Mouse (Mus musculus) layer of hippocampus, postnatal 14 days (tissue): ENCODE measurements around the gene Gpr1. TPM values are rescaled to one million over a fixed set of nuclear protein-coding genes. Genes with fewer than 3 reads are reported as not detected.
"Not testable (repeated sequence)": the region's sequence is repeated elsewhere in the genome, so short reads cannot be mapped to it uniquely, and the experiment has no call there.

ENCODE experiments used
- DNase-seq, 2 experiments: peaks; one replicate each; pipeline ENCODE4 v3.0.0; 2021 to 2022; ENCODE audit warnings: low spot score in 2 of 2, mixed read lengths in 1 of 2
- microRNA-seq, 2 experiments: library from miRNA; unstranded; fragments of <30 nt; microRNA quantifications; one replicate each; pipeline ENCODE4 v1.2.0; 2021
- total RNA-seq, 2 experiments: library from RNA; stranded (reverse); gene quantifications; 2 replicates each; pipeline ENCODE4 v1.2.3; 2021

Gpr1 gene
- total RNA-seq, 2 experiments from 2014 or later, result 0.19 to 0.28 TPM

- DNase-seq, result peak; percentile 90 to 94
Measured at GRCm38 (mm10) chr1:63181019-63181418, 33.3 kb downstream of the Gpr1 start.

- DNase-seq, result not testable (repeated sequence)
Measured at GRCm38 (mm10) chr1:63180575-63180974, 33.8 kb downstream of the Gpr1 start.

GRCm38 (mm10) chr1:63180122-63180521 lies 34.2 kb downstream of the Gpr1 start:
- DNase-seq, result no peak

DNA sequence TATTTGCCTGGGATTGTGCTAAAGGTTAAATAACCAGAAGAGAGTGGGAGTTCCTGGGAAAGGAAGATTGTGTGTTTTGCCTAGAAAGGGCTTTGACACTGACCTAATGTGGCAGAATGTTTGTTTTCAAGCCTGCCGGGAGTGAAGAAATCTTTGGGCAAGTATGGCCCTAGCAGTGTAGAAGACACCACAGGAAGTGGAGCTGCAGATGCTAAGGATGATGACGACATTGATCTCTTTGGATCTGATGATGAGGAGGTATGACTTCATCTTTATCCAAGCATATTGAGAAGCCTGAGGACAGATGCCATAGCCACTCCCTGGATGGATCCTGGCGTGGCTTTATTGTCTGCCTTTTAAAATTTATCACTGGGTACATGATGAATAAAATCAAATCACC lies 36.0 kb downstream of the Gpr1 start:
- DNase-seq, result no peak

DNA sequence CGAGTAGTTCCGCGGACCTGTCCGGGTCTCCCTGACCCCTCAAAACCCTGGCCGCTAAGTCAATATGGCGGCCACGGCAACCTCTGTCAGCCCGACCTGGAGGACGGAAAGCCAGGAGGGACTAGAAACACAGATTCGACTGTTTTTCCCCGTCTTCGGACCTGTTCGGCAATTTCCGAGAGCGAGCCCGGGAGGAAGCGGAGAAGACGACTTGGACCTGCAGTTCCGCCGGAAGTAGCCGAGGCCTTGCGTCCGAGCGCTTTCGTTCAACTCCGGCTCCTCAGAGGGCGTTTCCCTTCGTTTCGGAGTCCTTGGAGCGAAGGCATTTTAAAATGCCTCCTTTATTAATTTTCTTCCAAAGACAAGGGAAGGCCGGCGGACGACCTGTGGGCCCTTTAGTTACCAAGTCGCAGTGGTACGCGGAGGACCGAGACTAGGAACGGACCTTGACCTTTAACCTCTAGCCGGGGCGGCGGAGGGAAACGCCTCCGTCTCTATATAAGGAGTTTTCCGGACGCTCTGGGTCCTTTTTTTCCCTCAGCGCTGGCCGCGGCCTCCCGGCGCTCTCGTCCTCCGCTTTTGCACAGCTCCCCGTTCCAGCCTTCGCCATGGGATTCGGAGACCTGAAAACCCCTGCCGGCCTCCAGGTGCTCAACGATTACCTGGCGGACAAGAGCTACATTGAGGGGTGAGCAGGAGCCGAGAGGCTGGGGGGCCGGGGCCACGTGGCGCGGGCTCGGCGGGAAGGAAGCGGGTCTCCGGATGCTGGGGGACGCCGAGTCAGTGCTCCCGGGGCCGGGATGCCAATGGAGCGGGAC lies 37.5 kb downstream of the Gpr1 start, which contains the start of the genes Eef1b2 and Ndufs1:
Eef1b2 (plus strand) TSS at position 222 of the 818 bp plus-strand sequence.
Ndufs1 (minus strand) TSS at position 230 of the 818 bp plus-strand sequence.
- DNase-seq, result peak; percentile 97 to 99

DNA sequence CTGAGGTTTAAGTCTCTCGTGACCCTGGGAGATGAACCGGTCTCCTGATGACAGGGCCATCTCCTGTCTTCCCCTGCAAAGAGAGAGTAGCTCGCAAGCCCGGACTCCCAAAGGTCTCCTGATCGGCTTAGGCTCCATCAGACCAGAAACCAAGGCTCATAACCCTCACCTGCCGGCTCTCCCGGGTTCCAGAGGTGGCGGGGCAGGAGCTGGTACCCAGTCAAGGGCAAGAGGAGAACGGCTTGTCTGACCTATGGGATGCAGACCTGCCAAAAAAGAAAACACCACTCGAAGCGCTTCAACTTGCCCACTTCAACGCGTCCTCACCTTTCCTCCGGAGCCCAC lies 38.1 kb downstream of the Gpr1 start:
- no peak for DNase-seq

DNA sequence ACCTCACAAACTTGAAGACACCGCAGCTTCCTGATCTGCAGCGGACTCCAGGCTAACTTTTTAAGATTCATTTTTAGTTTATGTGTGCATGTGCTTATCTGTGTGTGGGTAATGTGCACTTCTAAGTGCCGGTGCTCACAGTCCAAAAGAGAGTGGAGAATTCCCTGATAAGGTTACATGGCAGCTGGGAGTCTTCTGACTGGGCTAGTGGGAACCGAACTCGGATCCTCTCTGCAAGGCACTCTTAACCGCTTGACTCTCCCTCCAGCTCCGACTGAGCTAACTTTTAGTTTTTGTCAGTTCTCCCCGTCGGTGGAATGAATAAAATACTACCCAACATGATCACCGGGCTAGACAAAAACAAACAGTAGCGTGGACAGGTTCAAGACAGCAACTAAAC lies 38.5 kb downstream of the Gpr1 start:
- no peak for DNase-seq

DNA sequence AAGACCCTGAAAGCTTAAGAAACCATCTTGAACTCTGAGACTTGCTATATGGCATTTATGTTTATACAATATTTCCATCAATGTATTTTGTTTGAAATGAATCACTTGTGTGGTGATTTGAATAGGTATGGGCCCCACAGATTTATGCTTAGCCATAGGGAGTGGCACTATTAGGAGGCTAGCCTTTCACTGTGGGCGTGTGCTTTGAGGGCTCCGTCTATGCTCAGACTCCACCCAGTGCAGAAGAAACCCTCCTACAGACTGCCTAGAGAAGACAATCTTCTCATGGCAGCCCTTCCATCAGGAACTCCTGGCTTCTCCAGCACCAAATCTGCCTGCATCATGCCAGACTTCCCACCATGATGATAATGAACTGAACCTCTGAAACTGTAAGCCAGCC lies 45.7 kb downstream of the Gpr1 start:
- no peak for DNase-seq

DNA sequence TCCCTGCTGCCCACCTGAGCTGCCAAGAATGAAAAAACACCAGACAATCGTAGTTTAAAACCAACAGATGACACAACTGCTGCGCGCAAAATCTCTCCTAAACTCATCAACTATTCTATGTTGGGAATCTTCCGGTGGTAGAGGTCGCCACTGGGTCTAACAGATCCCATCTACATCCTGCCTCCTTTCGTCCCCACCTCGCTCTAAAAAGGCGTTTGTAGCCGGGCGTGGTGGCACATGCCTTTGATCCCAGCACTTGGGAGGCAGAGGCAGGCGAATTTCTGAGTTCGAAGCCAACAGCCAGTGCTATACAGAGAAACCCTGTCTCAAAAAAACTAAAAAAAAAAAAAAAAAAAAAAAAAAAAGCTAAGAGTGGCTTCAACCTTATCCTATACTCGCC lies 74.1 kb downstream of the Gpr1 start:
- no peak for DNase-seq

- DNase-seq, result not testable (repeated sequence)
Measured at GRCm38 (mm10) chr1:63138586-63138985, 75.8 kb downstream of the Gpr1 start.

- DNase-seq, result no peak
Measured at GRCm38 (mm10) chr1:63137971-63138370, 76.4 kb downstream of the Gpr1 start.

DNA sequence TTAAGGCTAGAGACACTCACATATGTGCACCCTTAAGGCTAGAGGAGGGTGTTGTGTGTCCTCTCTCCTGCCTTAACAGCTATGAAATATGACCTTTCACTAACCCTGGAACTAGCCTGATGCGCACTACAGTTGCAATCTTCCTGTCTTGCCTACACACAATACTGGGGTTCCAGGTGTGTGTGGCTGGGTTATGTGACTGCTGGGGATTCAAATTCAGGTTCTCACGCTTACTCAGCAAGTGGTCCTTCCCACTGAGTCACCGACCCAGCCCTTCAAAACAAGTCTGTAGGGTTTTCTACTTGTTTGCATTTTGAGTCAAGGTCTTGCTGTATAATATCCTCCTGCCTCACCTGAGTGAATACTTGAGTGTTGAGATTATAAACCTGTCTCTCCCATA lies 79.8 kb downstream of the Gpr1 start:
- no peak for DNase-seq

Small RNA genes lying within 50 kb of the gene (microRNA-seq; reads per million reads assigned to microRNA genes)
- gene Gm24557 (0 reads per million in 2 experiments), gene Gm27512 (0 reads per million in 2 experiments)

Other genes starting within 250 kb of the Gpr1 start
- 10 to 100 TPM; 27.2 to 28.9 TPM for gene Ino80d, start 99.9 kb downstream of the Gpr1 start, total RNA-seq
- gene Eef1b2, start 37.7 kb downstream of the Gpr1 start, total RNA-seq, result 100 to 1,000 TPM; 390 to 404 TPM
- gene Ndufs1, start 37.7 kb downstream of the Gpr1 start, total RNA-seq, result 100 to 1,000 TPM; 150 to 164 TPM
- 10 to 100 TPM; 20.9 to 21.3 TPM for gene Zdbf2, start 58.7 kb upstream of the Gpr1 start, total RNA-seq
- gene Adam23, start 231.3 kb upstream of the Gpr1 start, total RNA-seq, result 100 to 1,000 TPM; 168 to 180 TPM